Mouse (Mus musculus) layer of hippocampus, adult 2 months (tissue): ENCODE results near the gene Tubb3. TPM values are rescaled to one million over a fixed set of nuclear protein-coding genes. Genes with fewer than 3 reads are reported as not detected.
"Not testable (repeated sequence)": the region's sequence is repeated elsewhere in the genome, so short reads cannot be mapped to it uniquely, and the experiment has no call there.

Experiments
- DNase-seq, 2 experiments: peaks; one replicate each; pipeline ENCODE4 v3.0.0; 2022; ENCODE audit warnings: low spot score in 2 of 2
- H3K27ac ChIP-seq: fragments of 200-600 bp; 2 replicates; pipeline ENCODE4 v1.8.1; 2022
- H3K4me3 ChIP-seq: fragments of 200-600 bp; 2 replicates; pipeline ENCODE4 v1.8.1; 2022; ENCODE audit warnings: mild to moderate bottlenecking
- CTCF ChIP-seq: fragments of 200-600 bp; conservative IDR thresholded peaks from 2 replicates; pipeline ENCODE4 v1.8.1; 2022; ENCODE audit warnings: antibody characterized with exemption, mild to moderate bottlenecking, moderate library complexity
- total RNA-seq, 2 experiments: library from RNA; stranded (reverse); gene quantifications; 2 replicates each; pipeline ENCODE4 v1.2.3; 2021

Gene Tubb3
- total RNA-seq, 2 experiments from 2014 or later: 249 to 277 TPM

- Histone ChIP-seq H3K27ac (no peak overlapping the region), H3K4me3 (no peak overlapping the region)
- no peak for TF ChIP-seq CTCF
- DNase-seq: no peak
Observed at GRCm38 (mm10) chr8:123450783-123451182, 39.6 kb downstream of the Tubb3 start.

GRCm38 (mm10) chr8:123451747-123452146 is 40.5 kb downstream of the Tubb3 start:
- not testable (repeated sequence) for DNase-seq, H3K4me3 ChIP-seq, H3K27ac ChIP-seq

DNA sequence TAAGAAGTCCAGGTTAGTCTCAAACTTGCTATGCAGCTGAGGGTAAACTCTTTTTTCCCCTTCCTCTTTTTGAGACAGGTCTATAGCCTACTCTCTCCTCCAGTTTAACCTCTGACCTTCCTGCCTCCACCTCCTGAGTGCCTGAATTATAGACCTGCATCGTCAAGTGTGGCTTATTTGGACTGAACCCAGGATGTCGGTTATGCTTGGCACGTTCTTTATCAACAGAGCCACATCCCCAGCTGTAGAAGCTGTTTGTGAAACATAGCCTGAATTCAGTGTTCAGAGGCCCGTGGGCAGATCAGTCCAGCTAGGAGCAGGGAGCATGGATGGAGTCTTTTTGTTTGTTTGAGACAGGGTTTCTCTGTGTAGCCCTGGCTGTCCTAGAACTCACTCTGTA is 40.9 kb downstream of the Tubb3 start:
- Histone ChIP-seq H3K27ac (no peak overlapping the region), H3K4me3 (no peak overlapping the region)
- no peak for DNase-seq
- no peak for TF ChIP-seq CTCF

DNA sequence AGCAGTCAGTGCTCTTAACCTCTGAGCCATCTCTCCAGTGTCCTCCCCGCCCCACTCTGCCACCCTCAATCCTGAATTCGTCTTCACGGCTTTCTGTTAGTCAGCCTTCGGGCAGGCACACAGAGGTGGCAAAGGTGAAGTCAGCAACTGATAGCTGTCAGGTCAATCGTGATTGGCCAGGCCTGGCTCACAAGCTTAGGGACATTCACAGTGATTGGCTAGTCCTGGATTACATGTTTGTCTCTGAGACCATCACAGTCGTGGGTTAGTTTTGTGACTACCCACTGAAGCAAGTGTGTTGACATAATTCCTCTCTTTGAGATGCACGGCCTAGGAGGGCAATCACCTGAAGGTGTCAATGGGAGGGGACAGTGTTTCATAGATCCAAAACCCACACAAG is 42.1 kb downstream of the Tubb3 start:
- no peak for TF ChIP-seq CTCF
- DNase-seq: no peak
- no peak overlapping the region for H3K27ac ChIP-seq
- no peak overlapping the region for H3K4me3 ChIP-seq

- Histone ChIP-seq H3K27ac (no peak overlapping the region), H3K4me3 (no peak overlapping the region)
- TF ChIP-seq CTCF: no peak
- no peak for DNase-seq
Observed at GRCm38 (mm10) chr8:123453951-123454350, 42.7 kb downstream of the Tubb3 start.

DNA sequence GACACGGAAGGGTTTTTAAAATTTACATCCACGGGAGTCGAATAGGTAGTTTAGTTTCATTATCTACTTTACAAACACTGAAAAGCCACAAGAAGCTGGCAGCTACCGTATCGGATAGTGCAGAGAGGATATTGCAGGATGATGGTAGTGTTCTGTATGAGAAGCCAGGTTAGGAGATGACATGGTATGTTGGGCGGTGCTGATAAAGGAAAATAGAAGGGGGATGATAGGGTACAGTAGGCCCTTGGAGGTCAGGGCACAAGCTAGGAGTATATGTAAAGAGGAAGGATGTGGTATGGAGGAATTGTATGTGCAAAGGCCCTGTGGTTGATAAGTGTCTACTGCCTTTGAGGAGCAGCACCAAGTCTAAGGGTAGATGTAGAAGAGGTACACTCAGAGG is 43.3 kb downstream of the Tubb3 start:
- Histone ChIP-seq H3K27ac (no peak overlapping the region), H3K4me3 (no peak overlapping the region)
- no peak for TF ChIP-seq CTCF
- DNase-seq: no peak

DNA sequence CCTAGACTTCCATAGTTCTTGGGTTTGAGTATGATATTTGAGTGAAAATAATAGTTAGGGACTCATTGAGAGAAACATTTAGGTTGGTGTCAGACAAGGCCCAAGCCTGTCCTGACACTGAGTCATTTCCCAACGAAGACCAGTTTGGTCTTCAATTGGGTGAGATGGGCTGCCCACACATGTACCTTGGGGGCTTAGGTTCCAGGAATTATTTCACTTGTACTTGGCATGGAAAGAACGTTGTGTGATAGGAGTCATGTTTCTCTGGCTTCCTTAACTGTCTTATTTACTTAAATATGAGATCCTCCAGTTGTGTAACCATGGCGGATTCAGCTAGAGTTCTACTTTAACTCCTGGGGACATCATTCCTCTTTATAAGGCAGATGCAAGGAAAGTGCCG is 52.4 kb downstream of the Tubb3 start:
- DNase-seq: no peak
- Histone ChIP-seq H3K27ac (no peak overlapping the region), H3K4me3 (no peak overlapping the region)
- TF ChIP-seq CTCF: no peak

DNA sequence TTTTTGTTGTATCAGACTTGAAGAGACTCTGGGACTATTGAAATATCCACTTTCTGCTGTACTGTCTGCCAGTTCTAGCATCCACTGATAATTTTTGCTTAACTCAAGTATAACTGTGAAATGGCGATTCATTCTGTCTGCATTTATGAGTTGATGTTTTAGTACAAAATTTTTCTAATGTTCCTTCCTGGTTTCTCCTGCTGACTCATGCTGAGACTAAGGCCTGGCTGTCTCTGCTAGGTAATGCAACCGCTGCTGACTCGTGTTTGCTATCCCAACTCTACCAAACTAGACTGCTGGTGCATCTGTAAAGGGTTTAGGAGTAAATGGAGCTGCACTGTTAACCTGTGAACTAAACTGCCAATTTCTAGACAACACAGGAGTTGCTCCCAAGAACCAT is 56.3 kb downstream of the Tubb3 start:
- H3K4me3 ChIP-seq: no peak overlapping the region
- no peak for TF ChIP-seq CTCF

More for the DNA sequence above, 56.3 kb downstream of the Tubb3 start:
- DNase-seq: no peak
- no peak overlapping the region for H3K27ac ChIP-seq

Other genes with a start within 250 kb of the Tubb3 start
- gene Dpep1, start 225.2 kb upstream of the Tubb3 start, total RNA-seq: under 1 TPM in 1 of 2 experiments, not detected in 1; 0.37 TPM
- 100 to 1,000 TPM; 102 to 111 TPM for gene Chmp1a, start 198.7 kb upstream of the Tubb3 start, total RNA-seq
- 1 to 10 TPM; 6.5 to 7.1 TPM for gene Spata33, start 198.6 kb upstream of the Tubb3 start, total RNA-seq
- 10 to 100 TPM; 93.9 to 98.8 TPM for gene Cdk10, start 186.6 kb upstream of the Tubb3 start, total RNA-seq
- 10 to 100 TPM; 71.4 to 75.0 TPM for gene Spata2l, start 175.2 kb upstream of the Tubb3 start, total RNA-seq
- gene Zfp276, start 157.2 kb upstream of the Tubb3 start, total RNA-seq: 10 to 100 TPM; 20.3 to 24.8 TPM
- gene Vps9d1, start 157.1 kb upstream of the Tubb3 start, total RNA-seq: 10 to 100 TPM; 59.5 to 70.3 TPM
- gene Fanca, start 92.8 kb upstream of the Tubb3 start, total RNA-seq: 1 to 10 TPM; 1.7 to 2.8 TPM
- 10 to 100 TPM; 15.8 to 17.4 TPM for gene Spire2, start 78.7 kb upstream of the Tubb3 start, total RNA-seq
- gene Tcf25, start 37.7 kb upstream of the Tubb3 start, total RNA-seq: 100 to 1,000 TPM; 459 to 497 TPM
- not detected for gene Mc1r, start 4.3 kb upstream of the Tubb3 start, total RNA-seq
- gene Def8, start 12.1 kb downstream of the Tubb3 start, total RNA-seq: 10 to 100 TPM; 56.7 to 62.1 TPM
- gene Afg3l1, start 66.5 kb downstream of the Tubb3 start, total RNA-seq: 10 to 100 TPM; 23.6 to 37.6 TPM
- gene Dbndd1, start 104.0 kb downstream of the Tubb3 start, total RNA-seq: 1 to 10 TPM; 9.7 to 9.8 TPM
- gene Gas8, start 107.4 kb downstream of the Tubb3 start, total RNA-seq: 10 to 100 TPM; 30.3 to 30.6 TPM
- 10 to 100 TPM; 43.9 to 44.7 TPM for gene Rhou, start 242.5 kb downstream of the Tubb3 start, total RNA-seq